Mouse (Mus musculus): ENCODE data around the gene Specc1. TPM values are rescaled to one million over a fixed set of nuclear protein-coding genes. Genes with fewer than 3 reads are reported as not detected.
"Not testable (repeated sequence)": the region's sequence is repeated elsewhere in the genome, so short reads cannot be mapped to it uniquely, and the experiment has no call there.

Gene Specc1
- polyA plus RNA-seq, 1 experiment from 2014 or later = 16.5 TPM

DNA sequence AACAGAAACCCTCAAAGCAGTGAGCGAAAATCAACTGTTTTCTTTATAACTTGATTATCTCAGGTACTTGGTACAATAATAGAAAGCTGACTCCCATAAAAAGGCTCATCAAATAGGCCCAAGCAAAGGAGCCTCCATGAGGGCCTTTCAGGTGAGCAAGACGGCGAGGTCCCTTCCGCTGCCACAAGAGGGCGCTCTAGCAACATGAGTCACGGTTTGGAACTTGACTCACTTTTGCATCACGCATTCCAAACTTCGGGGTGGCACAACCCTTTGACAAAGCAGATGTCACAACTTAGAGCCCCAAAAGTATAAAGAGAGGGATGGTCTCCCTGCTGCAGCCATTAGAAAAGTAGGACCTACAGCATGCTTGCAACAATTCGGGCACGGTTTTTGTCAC is 5.9 kb upstream of the Specc1 start:
- no peak overlapping the region for H3K27ac ChIP-seq
- peaks cover 2% of the 10 kb centered on the region; the same call in 1 of the 2 replicates for H3K4me1 ChIP-seq
- no peaks in the 10 kb centered on the region for H3K36me3 ChIP-seq
- DNase-seq (ENCODE audit: low spot score) = peak; percentile 94
- no peaks in the 10 kb centered on the region for H3K9me3 ChIP-seq (replicated peaks)
- no peaks in the 10 kb centered on the region for H3K27me3 ChIP-seq (ENCODE audit: low read depth, poor library complexity, severe bottlenecking)
- H3K4me3 ChIP-seq = no peak overlapping the region
- WGBS = 20% methylated on average over 10 of the region's 10 CpGs

DNA sequence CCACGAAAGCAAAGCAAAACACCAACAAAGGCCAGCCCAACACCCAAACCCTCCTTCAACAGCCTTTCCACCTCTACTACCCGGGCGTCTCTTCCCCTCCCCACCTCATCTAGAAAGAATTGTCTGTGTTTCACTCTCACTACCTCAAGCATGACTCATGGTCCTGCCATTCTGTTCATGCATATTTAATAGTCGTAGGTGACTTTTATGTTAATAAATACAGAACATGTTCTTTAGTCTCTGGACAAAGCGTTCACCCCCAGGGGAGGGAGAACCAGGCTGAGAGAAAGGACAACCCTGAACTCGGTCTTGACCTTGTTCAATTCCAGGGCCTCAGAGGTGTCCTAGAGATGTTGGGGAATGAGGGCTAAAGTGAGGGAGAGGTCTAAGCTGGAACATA is 1.4 kb upstream of the Specc1 start:
- Histone ChIP-seq H3K4me3 (no peak overlapping the region), H3K27me3 (ENCODE audit: low read depth, poor library complexity, severe bottlenecking) (peaks cover 29% of the 10 kb centered on the region), H3K27ac (no peak overlapping the region), H3K9me3 (replicated peaks) (no peaks in the 10 kb centered on the region), H3K4me1 (peaks cover 12% of the 10 kb centered on the region), H3K36me3 (no peaks in the 10 kb centered on the region)
- no peak for DNase-seq (ENCODE audit: low spot score)
- WGBS = 84% methylated on average over 6 of the region's 6 CpGs

- peak overlapping the region; percentile 58; the same call in 1 of the 2 replicates for H3K27ac ChIP-seq
- H3K4me3 ChIP-seq = peak overlapping the region; percentile 71; the same call in 1 of the 2 replicates
Measured at GRCm38 (mm10) chr11:61955951-61956350, 612 bp upstream of the Specc1 start.

DNA sequence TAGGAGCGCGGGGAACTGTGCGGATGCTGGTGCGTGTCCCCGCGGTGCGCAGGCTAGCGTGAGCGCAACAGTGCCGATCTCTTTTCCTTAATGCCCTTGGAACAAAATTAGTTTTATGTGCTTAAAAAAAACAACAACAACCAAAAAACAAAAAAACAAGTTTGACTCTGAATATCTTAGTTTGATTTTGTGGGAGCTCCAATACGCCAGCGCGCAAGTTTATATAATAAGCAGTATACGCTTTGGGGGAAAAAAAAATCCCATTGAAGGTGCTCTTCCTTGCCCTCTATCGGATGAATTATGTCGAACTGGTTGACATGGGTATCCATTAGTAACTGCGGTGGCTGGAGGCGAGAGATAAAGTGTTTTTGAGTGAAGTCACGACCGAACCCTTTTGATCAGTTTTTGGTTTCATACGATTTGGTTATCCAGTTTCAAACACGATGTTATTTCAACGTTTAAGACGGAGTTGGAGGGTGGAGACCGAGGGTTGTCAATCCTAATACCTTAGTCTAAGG is 792 bp downstream of the Specc1 start:
- no peaks in the 10 kb centered on the region for H3K36me3 ChIP-seq
- H3K27ac ChIP-seq = no peak overlapping the region
- peaks cover 29% of the 10 kb centered on the region for H3K27me3 ChIP-seq (ENCODE audit: low read depth, poor library complexity, severe bottlenecking)
- WGBS = 7% methylated on average over 25 of the region's 25 CpGs
- no peaks in the 10 kb centered on the region for H3K9me3 ChIP-seq (replicated peaks)
- DNase-seq (ENCODE audit: low spot score) = no peak
- peak overlapping the region; percentile 71 for H3K4me3 ChIP-seq
- peaks cover 10% of the 10 kb centered on the region for H3K4me1 ChIP-seq

More at GRCm38 (mm10) chr11:61955951-61956350, 612 bp upstream of the Specc1 start:
- H3K4me1 ChIP-seq = peaks cover 10% of the 10 kb centered on the region
- H3K9me3 ChIP-seq (replicated peaks) = no peaks in the 10 kb centered on the region
- 88% methylated on average over 6 of the region's 6 CpGs for WGBS
- no peaks in the 10 kb centered on the region for H3K36me3 ChIP-seq
- DNase-seq (ENCODE audit: low spot score) = no peak
- peaks cover 29% of the 10 kb centered on the region for H3K27me3 ChIP-seq (ENCODE audit: low read depth, poor library complexity, severe bottlenecking)

DNA sequence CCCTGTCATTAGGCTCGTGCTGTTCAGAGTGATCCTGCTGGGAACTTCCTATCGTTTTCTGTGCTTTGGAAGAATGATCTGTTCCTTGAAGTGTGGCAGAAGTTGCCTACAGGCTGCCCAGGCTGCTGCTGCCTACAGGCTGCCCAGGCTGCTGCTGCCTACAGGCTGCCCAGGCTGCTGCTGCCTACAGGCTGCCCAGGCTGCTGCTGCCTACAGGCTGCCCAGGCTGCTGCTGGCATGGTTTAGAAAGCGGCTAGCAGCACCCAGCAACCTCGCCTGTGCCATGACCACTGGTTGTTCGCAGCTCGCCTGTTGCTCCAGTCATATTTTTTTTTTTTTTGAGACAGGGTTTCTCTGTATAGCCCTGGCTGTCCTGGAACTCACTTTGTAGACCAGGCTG is 2.1 kb downstream of the Specc1 start:
- not testable (repeated sequence) for H3K36me3 ChIP-seq; H3K27ac ChIP-seq; DNase-seq (ENCODE audit: low spot score); H3K4me3 ChIP-seq; H3K9me3 ChIP-seq (replicated peaks); H3K4me1 ChIP-seq
- H3K27me3 ChIP-seq (ENCODE audit: low read depth, poor library complexity, severe bottlenecking) = peaks cover 29% of the 10 kb centered on the region
- WGBS = 65% methylated on average over 6 of the region's 6 CpGs

DNA sequence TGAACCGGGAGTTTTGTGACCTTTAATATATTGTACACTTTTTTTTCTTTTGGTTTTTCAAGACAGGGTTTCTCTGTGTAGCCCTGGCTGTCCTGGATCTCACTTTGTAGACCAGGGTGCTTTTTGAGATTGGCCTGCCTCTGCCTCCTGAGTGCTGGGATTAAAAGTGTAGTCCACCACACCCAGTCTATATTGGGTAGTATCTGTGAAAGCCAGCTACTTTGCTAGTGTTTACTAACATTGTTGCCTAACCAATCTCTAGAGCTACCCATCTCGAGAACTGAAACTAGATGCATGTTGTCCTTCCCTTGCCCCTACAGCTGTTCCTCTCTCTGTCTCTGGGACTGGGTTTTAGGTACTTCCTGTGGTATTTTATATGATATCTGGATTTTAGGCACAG is 3.5 kb downstream of the Specc1 start:
- H3K4me1 ChIP-seq = peaks cover 10% of the 10 kb centered on the region
- 86% methylated on average over 2 of the region's 2 CpGs for WGBS
- no peak overlapping the region for H3K27ac ChIP-seq
- H3K27me3 ChIP-seq (ENCODE audit: low read depth, poor library complexity, severe bottlenecking) = peaks cover 29% of the 10 kb centered on the region
- no peaks in the 10 kb centered on the region for H3K36me3 ChIP-seq
- H3K4me3 ChIP-seq = no peak overlapping the region
- H3K9me3 ChIP-seq (replicated peaks) = no peaks in the 10 kb centered on the region
- DNase-seq (ENCODE audit: low spot score) = no peak

DNA sequence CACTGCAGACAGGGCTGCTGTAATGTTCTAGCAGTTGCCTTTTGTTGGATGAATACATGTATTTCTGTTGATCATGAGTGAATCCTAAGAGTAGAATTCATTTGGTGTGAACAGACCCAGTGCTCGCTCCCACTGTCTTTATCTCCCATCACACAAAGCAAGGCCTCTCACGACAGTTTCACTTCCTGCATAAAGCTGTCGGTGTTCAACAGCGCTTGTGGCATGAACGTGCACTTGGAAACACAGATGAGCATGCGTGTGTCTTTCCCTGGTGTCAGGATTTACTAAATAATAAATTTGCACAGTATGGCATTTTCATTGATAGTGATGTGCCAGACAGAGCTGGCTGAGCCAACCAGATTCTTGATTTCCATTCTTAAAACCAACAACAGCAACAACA is 6.1 kb downstream of the Specc1 start:
- Histone ChIP-seq H3K9me3 (replicated peaks) (no peaks in the 10 kb centered on the region), H3K4me1 (no peaks in the 10 kb centered on the region), H3K4me3 (no peak overlapping the region), H3K27me3 (ENCODE audit: low read depth, poor library complexity, severe bottlenecking) (peaks cover 19% of the 10 kb centered on the region), H3K27ac (no peak overlapping the region), H3K36me3 (no peaks in the 10 kb centered on the region)
- DNase-seq (ENCODE audit: low spot score) = no peak
- WGBS = 86% methylated on average over 6 of the region's 6 CpGs

DNA sequence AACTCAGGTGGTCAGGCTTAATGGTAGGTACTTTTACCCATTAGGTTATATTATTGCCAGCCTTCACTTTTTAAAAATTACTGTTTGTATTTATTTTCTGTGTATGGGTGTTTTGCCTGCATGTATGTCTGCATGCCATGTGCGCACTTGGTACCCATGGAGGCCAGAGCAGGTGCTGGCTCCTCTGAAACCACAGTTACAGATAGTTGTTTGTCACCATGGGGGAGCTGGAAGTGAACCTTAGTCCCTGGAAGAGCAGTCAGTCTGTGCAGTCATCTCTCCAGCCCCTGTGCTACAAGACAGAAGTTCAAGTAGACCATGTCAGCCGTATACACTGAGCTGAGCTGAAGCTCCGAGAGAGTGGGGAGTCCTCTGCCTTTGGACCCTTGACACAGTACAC is 6.6 kb downstream of the Specc1 start:
- Histone ChIP-seq H3K4me3 (no peak overlapping the region), H3K27ac (no peak overlapping the region), H3K36me3 (no peaks in the 10 kb centered on the region), H3K9me3 (replicated peaks) (no peaks in the 10 kb centered on the region), H3K27me3 (ENCODE audit: low read depth, poor library complexity, severe bottlenecking) (peaks cover 14% of the 10 kb centered on the region), H3K4me1 (no peaks in the 10 kb centered on the region)
- 80% methylated on average over 3 of the region's 3 CpGs for WGBS
- no peak for DNase-seq (ENCODE audit: low spot score)

DNA sequence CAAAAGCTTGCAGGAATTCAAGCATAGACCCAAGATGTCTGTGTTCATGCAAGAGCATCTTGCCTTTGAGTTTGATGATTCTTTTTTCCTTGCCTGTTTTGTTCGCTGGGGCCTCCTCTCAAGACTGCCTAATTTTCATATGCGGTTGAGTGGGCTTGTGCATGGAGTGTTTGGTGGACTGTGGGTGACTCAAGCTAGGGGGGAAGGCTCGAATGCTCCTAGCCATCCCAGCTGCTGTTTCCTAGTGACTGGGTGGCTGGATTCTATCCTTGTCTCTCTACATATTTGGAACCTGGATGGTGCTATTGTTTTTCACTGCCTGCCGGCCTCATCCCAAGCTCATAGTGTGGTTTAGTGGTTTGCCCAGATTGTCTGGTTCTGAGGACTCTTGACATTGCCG is 8.0 kb downstream of the Specc1 start:
- WGBS = 93% methylated on average over 5 of the region's 5 CpGs
- no peak overlapping the region for H3K4me3 ChIP-seq
- H3K27me3 ChIP-seq (ENCODE audit: low read depth, poor library complexity, severe bottlenecking) = 0 out of 2 replicates have a peak, but pooled peaks cover 1% of the 10 kb centered on the region
- no peaks in the 10 kb centered on the region for H3K36me3 ChIP-seq
- H3K4me1 ChIP-seq = no peaks in the 10 kb centered on the region
- no peak for DNase-seq (ENCODE audit: low spot score)
- no peak overlapping the region for H3K27ac ChIP-seq
- no peaks in the 10 kb centered on the region for H3K9me3 ChIP-seq (replicated peaks)

DNA sequence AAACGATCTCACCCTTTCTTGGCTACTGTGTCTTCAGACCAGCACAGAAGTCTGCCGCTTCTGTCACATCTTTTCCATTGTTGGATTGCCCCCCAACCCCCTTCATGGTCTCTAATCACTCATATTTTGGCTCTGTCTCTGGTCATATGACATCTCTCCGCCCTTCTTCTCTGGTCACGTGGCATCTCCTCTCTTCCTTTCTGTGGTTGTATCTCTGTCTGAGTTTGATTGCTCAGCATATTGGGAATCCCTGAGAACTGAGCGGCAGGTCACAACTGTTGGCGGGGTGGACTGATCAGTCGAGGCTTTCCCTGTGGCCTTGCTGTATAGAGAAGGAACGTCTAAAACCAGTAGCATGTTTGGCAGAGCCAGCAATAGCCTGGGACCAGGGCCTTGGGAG is 10.5 kb downstream of the Specc1 start:
- WGBS = 89% methylated on average over 8 of the region's 8 CpGs
- Histone ChIP-seq H3K4me1 (peaks cover 8% of the 10 kb centered on the region), H3K9me3 (replicated peaks) (no peaks in the 10 kb centered on the region), H3K27me3 (ENCODE audit: low read depth, poor library complexity, severe bottlenecking) (no peaks in the 10 kb centered on the region), H3K4me3 (no peak overlapping the region), H3K27ac (no peak overlapping the region), H3K36me3 (no peaks in the 10 kb centered on the region)
- no peak for DNase-seq (ENCODE audit: low spot score)

- WGBS = 94% methylated on average over 2 of the region's 2 CpGs
- H3K27me3 ChIP-seq (ENCODE audit: low read depth, poor library complexity, severe bottlenecking) = no peaks in the 10 kb centered on the region
- no peak overlapping the region for H3K27ac ChIP-seq
- H3K36me3 ChIP-seq = no peaks in the 10 kb centered on the region
- no peak overlapping the region for H3K4me3 ChIP-seq
- no peaks in the 10 kb centered on the region for H3K9me3 ChIP-seq (replicated peaks)
- no peak for DNase-seq (ENCODE audit: low spot score)
- peaks cover 12% of the 10 kb centered on the region for H3K4me1 ChIP-seq
Measured at GRCm38 (mm10) chr11:61968875-61969274, 12.3 kb downstream of the Specc1 start.

DNA sequence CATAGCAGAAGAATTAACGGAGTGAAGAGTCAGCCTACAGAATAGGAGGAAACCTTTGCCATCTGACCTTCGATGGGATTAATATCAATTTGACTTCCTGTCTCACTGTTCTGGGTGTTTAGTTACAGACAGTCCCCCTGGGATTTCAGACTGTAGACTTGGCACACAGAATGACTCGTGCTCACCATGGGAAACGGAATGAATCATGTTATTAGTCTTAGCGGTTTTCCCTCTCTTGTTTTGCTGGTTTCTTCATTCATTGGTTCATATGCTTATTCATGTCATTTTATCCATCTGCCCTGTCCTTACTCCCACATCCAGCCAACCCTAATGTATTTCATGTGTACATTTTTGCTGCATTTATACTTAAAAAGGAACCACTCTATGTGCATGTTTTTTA is 14.3 kb downstream of the Specc1 start:
- H3K4me3 ChIP-seq = no peak overlapping the region
- no peak overlapping the region for H3K27ac ChIP-seq
- H3K9me3 ChIP-seq (replicated peaks) = no peaks in the 10 kb centered on the region
- H3K4me1 ChIP-seq = peaks cover 18% of the 10 kb centered on the region
- H3K27me3 ChIP-seq (ENCODE audit: low read depth, poor library complexity, severe bottlenecking) = no peaks in the 10 kb centered on the region
- H3K36me3 ChIP-seq = no peaks in the 10 kb centered on the region
- 78% methylated on average over 5 of the region's 5 CpGs for WGBS
- no peak for DNase-seq (ENCODE audit: low spot score)

GRCm38 (mm10) chr11:61971441-61972221 is 15.1 kb downstream of the Specc1 start:
- DNase-seq (ENCODE audit: low spot score) = no peak
- WGBS = 45% methylated on average over 7 of the region's 7 CpGs

More at GRCm38 (mm10) chr11:61971441-61972221, 15.1 kb downstream of the Specc1 start:
- peaks cover 18% of the 10 kb centered on the region for H3K4me1 ChIP-seq
- no peaks in the 10 kb centered on the region for H3K36me3 ChIP-seq
- H3K27me3 ChIP-seq (ENCODE audit: low read depth, poor library complexity, severe bottlenecking) = no peaks in the 10 kb centered on the region
- H3K9me3 ChIP-seq (replicated peaks) = no peaks in the 10 kb centered on the region
- H3K27ac ChIP-seq = no peak overlapping the region
- no peak overlapping the region for H3K4me3 ChIP-seq

Measured in limb, embryonic 10.5 days (tissue).